Mouse (Mus musculus): ENCODE results near the gene Slc25a12. TPM values are rescaled to one million over a fixed set of nuclear protein-coding genes. Genes with fewer than 3 reads are reported as not detected.
A peak's percentile ranks its signal among the peaks of the same experiment; 100 is the strongest.

Gene Slc25a12
- total RNA-seq, 1 experiment from 2014 or later, result 64.9 TPM

- DNase-seq, result no peak
These were observed 17.4 kb downstream of the Slc25a12 start for GRCm38 (mm10) chr2:71350181-71350580.

DNA sequence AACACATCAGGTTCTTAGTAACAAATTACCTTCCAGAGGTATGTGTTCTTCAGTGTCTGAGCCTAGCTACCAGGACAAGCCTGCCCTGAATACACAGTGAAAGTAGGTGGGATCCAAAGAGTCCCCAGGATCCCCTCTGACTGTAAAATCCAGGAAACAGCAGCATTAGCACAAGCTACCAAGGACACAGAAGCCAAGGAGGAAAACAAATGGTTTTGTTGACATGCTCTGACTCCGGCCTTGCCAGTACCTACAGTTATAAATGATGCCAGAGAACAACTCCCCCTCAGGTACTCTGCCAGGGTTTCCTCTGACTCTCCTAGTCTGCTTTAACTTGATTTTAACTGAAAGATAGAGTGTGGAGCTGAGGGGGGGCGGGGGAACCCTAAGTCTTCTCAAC lies 18.0 kb downstream of the Slc25a12 start:
- peak; percentile 29 for DNase-seq

GRCm38 (mm10) chr2:71347732-71348490 lies 19.6 kb downstream of the Slc25a12 start:
- DNase-seq, result no peak

GRCm38 (mm10) chr2:71347160-71347559 lies 20.4 kb downstream of the Slc25a12 start:
- DNase-seq, result no peak

DNA sequence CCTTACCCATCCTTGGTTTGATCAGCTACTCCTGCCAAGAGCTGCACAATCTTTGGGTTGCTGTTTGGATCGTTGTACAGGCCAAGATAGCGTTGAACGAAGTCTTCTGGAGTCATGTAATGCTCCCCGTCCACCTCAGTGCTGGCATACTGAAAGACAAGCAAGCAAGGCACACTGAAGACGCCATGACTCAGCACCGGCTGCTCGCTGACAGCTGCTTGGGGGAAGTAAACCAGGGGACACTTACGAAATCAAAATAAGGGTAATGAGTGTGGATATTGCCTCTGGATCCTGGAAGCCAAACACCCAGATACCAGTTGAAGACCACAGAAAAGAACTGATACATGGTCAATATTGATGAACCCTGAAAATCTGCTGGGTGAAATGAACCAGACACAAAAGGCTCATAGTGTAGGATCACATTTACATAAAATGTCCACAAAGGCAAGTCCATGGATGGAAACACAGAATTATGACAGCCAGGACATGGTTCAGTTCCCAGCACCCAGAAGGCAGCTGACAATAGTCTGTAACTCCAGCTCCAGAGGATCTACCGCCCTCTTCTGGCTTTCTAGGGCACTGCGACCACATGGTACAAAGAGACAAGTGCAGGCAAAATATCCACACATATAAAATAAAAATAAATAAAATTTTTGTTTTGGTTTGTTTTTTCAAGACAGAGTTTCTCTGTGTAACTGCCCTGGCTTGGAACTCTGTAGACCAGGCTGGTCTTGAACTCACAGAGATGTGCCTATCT lies 23.5 kb downstream of the Slc25a12 start:
- no peak for DNase-seq

- no peak for DNase-seq
These were observed 27.4 kb downstream of the Slc25a12 start for GRCm38 (mm10) chr2:71340126-71340525.

- no peak for DNase-seq
These were observed 29.3 kb downstream of the Slc25a12 start for GRCm38 (mm10) chr2:71338145-71338796.

DNA sequence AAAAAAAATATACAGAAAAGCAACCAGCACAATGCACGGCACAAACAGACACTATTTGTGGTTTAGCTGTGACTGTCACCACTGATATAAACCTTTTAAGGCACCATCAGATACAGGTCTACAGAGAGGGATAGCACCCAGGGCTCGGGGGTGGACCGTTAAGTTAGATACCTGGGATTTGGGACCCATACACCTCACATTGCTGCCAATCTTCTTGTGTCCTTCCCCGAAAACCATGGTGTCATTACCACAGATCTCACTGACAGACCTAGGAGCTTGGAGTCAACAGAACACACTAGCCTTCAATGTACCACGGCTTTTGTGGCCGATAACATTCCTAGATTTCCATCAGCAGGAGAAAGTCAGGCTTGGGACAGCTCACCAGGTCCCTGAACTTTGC lies 30.9 kb downstream of the Slc25a12 start:
- DNase-seq, result no peak

- DNase-seq, result no peak
These were observed 31.3 kb downstream of the Slc25a12 start for GRCm38 (mm10) chr2:71336209-71336608.

- DNase-seq, result no peak
These were observed 33.3 kb downstream of the Slc25a12 start for GRCm38 (mm10) chr2:71333986-71334822.

DNA sequence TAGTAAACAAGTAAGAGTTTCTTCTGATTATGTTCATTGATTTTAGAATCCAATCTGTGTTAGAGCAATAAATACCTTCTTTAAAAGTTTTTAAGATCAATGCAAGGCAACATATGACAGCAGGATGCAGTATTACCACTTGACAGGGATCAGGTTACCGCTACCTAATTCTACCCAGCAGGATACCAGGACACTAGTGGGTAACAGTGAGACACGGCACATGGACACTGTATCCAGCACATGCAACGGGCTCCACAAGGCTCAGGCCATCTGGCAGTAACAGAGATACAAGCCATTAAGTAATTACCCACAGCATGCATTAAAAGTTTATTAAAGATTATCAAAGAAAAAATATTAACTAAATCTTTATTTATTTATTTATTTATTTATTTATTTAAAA lies 37.8 kb downstream of the Slc25a12 start:
- DNase-seq, result no peak

DNA sequence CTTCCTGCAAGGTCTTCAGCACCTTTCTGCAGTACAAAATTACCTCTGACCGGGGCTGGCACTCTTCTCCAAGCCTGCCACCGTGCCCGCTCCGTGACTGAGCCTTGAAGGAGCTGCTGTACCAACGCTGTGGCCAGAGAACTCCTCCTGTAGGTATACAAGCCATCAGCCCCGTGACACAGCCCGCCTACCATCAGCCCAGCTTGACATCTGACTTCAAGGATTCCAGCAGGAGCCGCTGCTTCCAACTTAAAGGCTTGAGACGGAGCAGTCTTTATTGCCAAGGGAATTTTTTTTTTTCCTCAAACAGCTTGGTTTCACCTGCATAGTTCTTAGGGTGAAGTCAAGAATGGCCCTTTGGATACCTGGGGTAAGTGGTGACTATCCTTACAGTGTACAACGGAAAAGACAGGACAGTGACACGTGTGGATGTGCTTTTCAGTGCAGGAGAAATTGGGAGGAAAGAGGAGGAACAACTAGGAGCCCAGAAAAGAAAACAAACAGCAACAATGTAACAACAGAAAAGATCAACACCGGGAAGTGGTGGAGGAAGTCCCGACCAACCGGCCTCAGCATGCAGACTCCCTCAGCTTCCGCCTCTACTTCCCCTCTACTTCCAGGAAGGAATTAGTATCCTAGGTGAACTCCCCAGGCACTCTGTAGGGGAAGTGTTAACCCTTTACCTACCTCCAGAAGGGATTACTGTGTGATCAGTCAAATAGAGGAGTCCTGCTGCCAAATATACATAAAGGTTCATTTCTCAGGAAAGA lies 39.0 kb downstream of the Slc25a12 start:
- DNase-seq, result no peak

- DNase-seq, result no peak
These were observed 39.8 kb downstream of the Slc25a12 start for GRCm38 (mm10) chr2:71327715-71328114.

DNA sequence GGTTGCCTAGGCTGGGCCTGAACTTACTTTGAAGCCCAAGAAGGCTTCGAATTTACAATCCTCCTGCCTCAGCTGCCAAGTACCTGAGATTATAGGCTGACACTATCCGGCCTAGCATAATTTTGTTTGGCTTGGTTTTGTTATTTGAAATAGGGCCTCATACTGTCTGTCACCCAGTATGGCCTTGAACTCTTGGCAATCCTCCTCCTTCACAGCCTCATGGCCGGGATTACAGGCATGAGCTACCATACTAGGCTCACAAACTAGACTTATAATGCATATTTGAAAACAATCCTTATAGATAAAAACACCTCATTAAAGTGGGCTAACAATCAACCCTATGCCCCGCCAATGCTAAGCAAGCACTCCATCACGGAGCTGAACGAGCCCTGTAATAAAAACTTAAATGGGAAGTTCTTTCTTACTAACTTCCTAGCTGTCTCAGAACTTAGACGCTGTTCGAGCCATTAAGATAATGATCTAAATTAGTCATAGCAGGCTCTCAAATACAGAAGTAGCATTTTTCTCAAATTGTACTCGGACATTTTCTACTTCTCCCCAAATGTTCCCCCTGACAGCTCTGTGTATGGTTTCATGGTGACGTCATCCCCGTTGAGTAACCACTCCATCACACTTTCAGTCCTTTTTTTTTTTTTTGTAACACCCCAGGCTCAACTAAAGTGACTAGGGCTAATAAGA lies 40.6 kb downstream of the Slc25a12 start:
- DNase-seq, result peak; percentile 31

DNA sequence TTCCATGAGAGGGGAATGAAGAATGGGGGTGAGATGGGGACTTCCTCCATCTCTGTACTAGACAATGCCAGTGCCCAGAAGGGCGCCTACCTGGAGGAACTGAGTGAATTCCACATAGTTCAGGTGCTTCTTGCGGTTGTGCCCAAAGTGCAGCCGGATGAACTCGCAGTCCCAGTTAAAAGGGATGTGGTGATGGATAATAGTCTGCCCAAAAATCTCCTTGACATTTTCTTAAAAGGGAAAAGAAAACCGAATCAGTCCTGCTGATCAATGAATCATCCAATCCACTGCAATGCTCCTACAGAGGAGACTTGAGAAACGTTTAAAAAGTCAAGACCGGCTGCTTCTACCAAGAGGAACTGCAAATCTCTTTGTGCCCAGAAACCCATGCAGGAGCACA lies 43.7 kb downstream of the Slc25a12 start:
- no peak for DNase-seq

- DNase-seq, result no peak
These were observed 46.1 kb downstream of the Slc25a12 start for GRCm38 (mm10) chr2:71321486-71321885.

GRCm38 (mm10) chr2:71316116-71316789 lies 51.3 kb downstream of the Slc25a12 start:
- DNase-seq, result no peak

DNA sequence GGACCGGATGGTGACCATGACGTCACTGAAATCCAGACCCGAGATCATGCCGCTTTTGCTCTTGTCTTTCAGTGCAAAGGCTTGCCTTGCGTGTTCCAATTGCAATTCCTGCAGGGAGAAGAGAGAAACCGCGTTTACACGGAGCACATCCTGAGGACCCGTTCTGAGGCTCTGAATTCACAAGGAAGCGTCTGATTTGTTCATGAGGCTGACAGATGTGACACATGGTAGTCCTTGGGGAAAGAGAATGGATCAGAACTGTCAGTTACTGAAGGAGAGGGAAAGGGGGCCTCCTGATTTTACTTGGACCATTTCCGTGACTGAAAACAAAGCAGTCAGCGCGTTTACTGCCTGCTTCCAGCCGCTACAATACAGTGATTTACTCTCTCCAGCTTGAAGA lies 52.5 kb downstream of the Slc25a12 start:
- no peak for DNase-seq

DNA sequence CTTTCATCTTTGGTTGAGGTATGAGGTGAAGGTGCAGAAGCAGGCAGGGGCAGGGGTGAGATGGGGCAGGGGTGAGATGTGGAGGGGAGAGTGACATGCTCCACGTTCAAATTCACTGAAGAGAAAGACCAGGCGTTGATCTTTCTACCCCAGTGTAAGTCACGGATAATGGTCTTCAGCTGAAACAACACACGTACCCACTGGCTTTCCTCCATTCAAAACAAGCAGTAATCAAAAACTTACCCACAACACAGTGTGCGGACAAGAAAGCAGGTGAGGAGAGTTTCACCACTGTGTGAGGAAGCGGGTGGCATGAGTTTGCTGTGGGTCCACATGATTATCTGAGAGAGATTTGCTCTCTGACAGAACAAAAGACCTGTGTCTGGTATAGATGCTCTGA lies 53.5 kb downstream of the Slc25a12 start:
- no peak for DNase-seq

DNA sequence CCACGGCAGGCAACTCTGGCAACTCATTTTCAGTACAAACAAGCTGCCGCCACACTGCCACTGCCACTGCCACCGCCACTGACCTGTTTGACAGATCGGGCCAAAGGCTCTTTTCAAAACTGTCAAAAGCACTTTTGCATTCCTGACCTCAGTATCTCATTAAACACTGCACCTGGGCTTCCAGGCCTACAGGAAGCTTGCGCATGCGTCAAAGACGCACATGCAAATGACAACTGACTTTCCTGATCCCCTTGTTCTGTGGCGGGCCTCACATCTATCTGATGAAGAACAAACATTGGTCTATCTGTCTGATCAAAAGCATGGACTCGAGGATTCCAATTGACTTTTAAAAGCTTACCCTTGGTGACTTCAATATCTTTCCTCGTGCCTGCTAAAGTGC lies 55.5 kb downstream of the Slc25a12 start:
- no peak for DNase-seq
